Mouse (Mus musculus) stomach, postnatal 0 days (tissue): Measurements from ENCODE around the gene Hdac7.

Source experiments
- CTCF ChIP-seq: IDR thresholded peaks from 2 replicates; pipeline ENCODE4 v1.5.1; 2016; ENCODE audit warnings: antibody characterized with exemption, low read depth, mild to moderate bottlenecking, moderate library complexity
- EP300 ChIP-seq: optimal IDR thresholded peaks from 2 replicates; pipeline ENCODE3; 2016; ENCODE audit warnings: antibody characterized with exemption

GRCm38 (mm10) chr15:97770280-97770679 lies 74.0 kb downstream of the Hdac7 start:
- no peak for TF ChIP-seq EP300
- TF ChIP-seq CTCF, result no peak
